ENCODE assay signal across 20 mouse cellular contexts in the genomic region with DNA sequence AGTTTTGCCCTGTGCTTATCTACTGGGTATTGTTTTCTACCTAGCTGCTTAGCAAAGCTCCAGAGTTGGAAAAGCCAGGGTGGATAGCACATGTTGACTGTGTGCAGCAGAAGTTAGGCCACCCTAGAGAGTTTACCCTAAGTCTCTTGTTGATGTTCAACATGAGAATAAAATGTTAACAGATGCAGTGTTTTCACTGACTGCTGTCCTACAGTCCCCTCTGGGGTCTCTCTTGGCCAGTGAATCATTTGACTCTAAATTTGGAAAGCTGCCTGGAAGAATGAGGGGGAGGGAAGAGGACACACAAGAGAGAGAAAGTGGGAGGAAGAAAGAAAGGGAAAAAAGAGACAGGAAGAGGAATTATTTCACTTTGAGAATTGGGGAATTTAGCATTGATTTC.
DNase-seq lines count a peak whose midpoint lies in the region; ATAC-seq and TF ChIP-seq lines count a peak whose summit lies in the region.
"Had no signal": no experiment of that assay in that cellular context is flagged by ENCODE, and none has a peak within 500 bp of the region (broad histone marks: within the 10 kb centered on the region; RNA-seq: fewer than 3 reads in every experiment).

No protein-coding gene starts in this region.

- H3K4me1 ChIP-seq in kidney, postnatal 0 days (replicated peaks; ENCODE audit: insufficient read depth, low read length), result no peaks in the 10 kb centered on the region
- H3K4me1 ChIP-seq in midbrain, embryonic 14.5 days (ENCODE audit: control insufficient read depth, insufficient read depth, low read length), result no peaks in the 10 kb centered on the region
- H3K4me1 ChIP-seq in midbrain, embryonic 10.5 days, result no peaks in the 10 kb centered on the region
- no peaks in the 10 kb centered on the region for H3K4me1 ChIP-seq in intestine, embryonic 16.5 days (ENCODE audit: control insufficient read depth, insufficient read depth, low read length)
- H3K4me1 ChIP-seq: forebrain, embryonic 13.5 days; hindbrain, embryonic 10.5 days; liver, embryonic 13.5 days; megakaryocyte, embryonic 14.5 days had no signal

- ATAC-seq in kidney, postnatal 0 days (replicated peaks; ENCODE audit: low FRiP score, low read depth), result no peak
- ATAC-seq in midbrain, embryonic 14.5 days (ENCODE audit: low FRiP score, low TSS enrichment), result no peak
- 0 out of 2 replicates have a peak, but pooled peaks have one; percentile 48 for ATAC-seq in intestine, embryonic 16.5 days
- ATAC-seq in megakaryocyte-erythroid progenitor cell, adult 5-6 weeks (replicated peaks; ENCODE audit: low FRiP score, low TSS enrichment, poor library complexity, severe bottlenecking), result no peak
- ATAC-seq: forebrain, embryonic 13.5 days had no signal

- no peaks in the 10 kb centered on the region for H3K27me3 ChIP-seq in kidney, postnatal 0 days (ENCODE audit: insufficient read depth, low read length)
- no peaks in the 10 kb centered on the region for H3K27me3 ChIP-seq in midbrain, embryonic 14.5 days (ENCODE audit: control insufficient read depth, insufficient read depth, low read length)
- no peaks in the 10 kb centered on the region for H3K27me3 ChIP-seq in midbrain, embryonic 10.5 days (ENCODE audit: low read depth, poor library complexity, severe bottlenecking)
- no peaks in the 10 kb centered on the region for H3K27me3 ChIP-seq in intestine, embryonic 16.5 days (replicated peaks; ENCODE audit: control insufficient read depth, insufficient read depth, low read length)
- H3K27me3 ChIP-seq: embryonic facial prominence, embryonic 13.5 days; forebrain, embryonic 13.5 days; liver, embryonic 13.5 days; megakaryocyte, embryonic 14.5 days had no signal

- H3K4me3 ChIP-seq in kidney, postnatal 0 days (replicated peaks; ENCODE audit: low read depth, low read length), result no peak overlapping the region
- H3K4me3 ChIP-seq in midbrain, embryonic 14.5 days (replicated peaks; ENCODE audit: low read depth, low read length), result no peak overlapping the region
- no peak overlapping the region for H3K4me3 ChIP-seq in midbrain, embryonic 10.5 days
- H3K4me3 ChIP-seq in intestine, embryonic 16.5 days (ENCODE audit: low read length), result no peak overlapping the region
- H3K4me3 ChIP-seq: embryonic facial prominence, embryonic 13.5 days; forebrain, embryonic 13.5 days; gastrocnemius, adult 2 months; hindbrain, embryonic 10.5 days; liver, embryonic 13.5 days; megakaryocyte, embryonic 14.5 days; myocyte had no signal

- no peaks in the 10 kb centered on the region for H3K36me3 ChIP-seq in kidney, postnatal 0 days (ENCODE audit: insufficient read depth, low read length)
- no peaks in the 10 kb centered on the region for H3K36me3 ChIP-seq in midbrain, embryonic 14.5 days (ENCODE audit: control insufficient read depth, insufficient read depth, low read length)
- no peaks in the 10 kb centered on the region for H3K36me3 ChIP-seq in midbrain, embryonic 10.5 days
- H3K36me3 ChIP-seq in intestine, embryonic 16.5 days (ENCODE audit: control insufficient read depth, insufficient read depth, low read length), result no peaks in the 10 kb centered on the region
- H3K36me3 ChIP-seq: embryonic facial prominence, embryonic 13.5 days; G1E; hindbrain, embryonic 10.5 days; liver, embryonic 13.5 days had no signal

- peak; percentile 8 for DNase-seq in gastrocnemius, postnatal 25 days
- DNase-seq in gastrocnemius, adult 18-20 months (ENCODE audit: low spot score), result no peak
- DNase-seq in kidney, postnatal 0 days (ENCODE audit: low spot score), result peak; percentile 65
- DNase-seq in kidney, postnatal 25 days, result no peak
- DNase-seq in midbrain, embryonic 14.5 days, result peak; percentile 21
- no peak for DNase-seq in midbrain, embryonic 10.5 days (ENCODE audit: low spot score)
- DNase-seq: adrenal gland, postnatal 25 days; cerebellum, postnatal 25 days; gastrocnemius, adult 2 months; kidney, adult 2 months; liver, embryonic 13.5 days; thymus, adult 18-20 months had no signal

- no peaks in the 10 kb centered on the region for H3K9me3 ChIP-seq in kidney, postnatal 0 days (replicated peaks; ENCODE audit: low read length)
- H3K9me3 ChIP-seq in midbrain, embryonic 14.5 days (ENCODE audit: control insufficient read depth, low read length), result no peaks in the 10 kb centered on the region
- no peaks in the 10 kb centered on the region for H3K9me3 ChIP-seq in midbrain, embryonic 10.5 days (replicated peaks)
- H3K9me3 ChIP-seq in intestine, embryonic 16.5 days (ENCODE audit: control insufficient read depth, low read length), result no peaks in the 10 kb centered on the region
- H3K9me3 ChIP-seq: embryonic facial prominence, embryonic 13.5 days; forebrain, embryonic 13.5 days; G1E; hindbrain, embryonic 10.5 days; liver, embryonic 13.5 days; megakaryocyte, embryonic 14.5 days had no signal

- TF ChIP-seq CTCF in kidney, postnatal 0 days (IDR thresholded peaks at IDR 0.05; ENCODE audit: low read depth), result no peak

- no peak overlapping the region for H3K27ac ChIP-seq in kidney, postnatal 0 days
- H3K27ac ChIP-seq in midbrain, embryonic 14.5 days (replicated peaks; ENCODE audit: low read depth, low read length), result no peak overlapping the region
- no peak overlapping the region for H3K27ac ChIP-seq in midbrain, embryonic 10.5 days (replicated peaks)
- H3K27ac ChIP-seq in intestine, embryonic 16.5 days (ENCODE audit: low read length), result no peak overlapping the region
- H3K27ac ChIP-seq: embryonic facial prominence, embryonic 13.5 days; forebrain, embryonic 13.5 days; gastrocnemius, adult 2 months; hindbrain, embryonic 10.5 days; liver, embryonic 13.5 days had no signal

- no peak overlapping the region for H3K4me2 ChIP-seq in kidney, postnatal 0 days (ENCODE audit: low read length)
- no peak overlapping the region for H3K4me2 ChIP-seq in midbrain, embryonic 14.5 days (ENCODE audit: low read length)
- no peak overlapping the region for H3K4me2 ChIP-seq in intestine, embryonic 16.5 days (ENCODE audit: low read depth, low read length)
- H3K4me2 ChIP-seq: embryonic facial prominence, embryonic 13.5 days; forebrain, embryonic 13.5 days; liver, embryonic 13.5 days had no signal

- no peak overlapping the region for H3K9ac ChIP-seq in kidney, postnatal 0 days (ENCODE audit: low read depth, low read length)
- H3K9ac ChIP-seq in midbrain, embryonic 14.5 days (replicated peaks; ENCODE audit: low read length), result no peak overlapping the region
- no peak overlapping the region for H3K9ac ChIP-seq in intestine, embryonic 16.5 days (ENCODE audit: low read depth, low read length)
- H3K9ac ChIP-seq: embryonic facial prominence, embryonic 13.5 days; forebrain, embryonic 13.5 days; liver, embryonic 13.5 days had no signal

Comparison
In these comparisons a context has a peak if more than half of its experiments do, and no peak if none do; other contexts are left out.
1. DNase-seq: peak in gastrocnemius, postnatal 25 days (single experiment), kidney, postnatal 0 days (single experiment) and midbrain, embryonic 14.5 days (single experiment); none in gastrocnemius, adult 18-20 months (single experiment), kidney, postnatal 25 days (0 of 2) and midbrain, embryonic 10.5 days (single experiment).